Mouse (Mus musculus) intestine, embryonic 16.5 days (tissue): ENCODE measurements around the gene Tmem107. TPM values are rescaled to one million over a fixed set of nuclear protein-coding genes. Genes with fewer than 3 reads are reported as not detected.
A peak's percentile ranks its signal among the peaks of the same experiment; 100 is the strongest.

Experiments
- ATAC-seq: fragments of 200-750 bp; cut with Nextera tagmentation; 2 replicates; pipeline ENCODE4 v1.8.0; 2017; ENCODE audit warnings: moderate TSS enrichment, moderate library complexity
- H3K27ac ChIP-seq: fragments of 300-500 bp; sonication (generic); 2 replicates; pipeline ENCODE4 v1.5.1; 2014; ENCODE audit warnings: mild to moderate bottlenecking, low read length
- H3K27me3 ChIP-seq: fragments of 300-500 bp; sonication (generic); replicated peaks from 2 replicates; pipeline ENCODE4 v1.6.1; 2014; ENCODE audit warnings: low read length, control low read depth, mixed read lengths; ENCODE audit not compliant: control insufficient read depth, insufficient read depth
- H3K36me3 ChIP-seq: fragments of 300-500 bp; sonication (generic); 2 replicates; pipeline ENCODE4 v1.6.1; 2014; ENCODE audit warnings: low read length, control low read depth; ENCODE audit not compliant: control insufficient read depth, insufficient read depth
- H3K4me1 ChIP-seq: fragments of 300-500 bp; sonication (generic); 2 replicates; pipeline ENCODE4 v1.6.1; 2014; ENCODE audit warnings: low read length, control low read depth, mixed read lengths; ENCODE audit not compliant: control insufficient read depth, insufficient read depth
- H3K4me2 ChIP-seq: fragments of 300-500 bp; sonication (generic); 2 replicates; pipeline ENCODE4 v1.6.1; 2014; ENCODE audit warnings: low read depth, low read length, control low read depth
- H3K4me3 ChIP-seq: fragments of 300-500 bp; sonication (generic); 2 replicates; pipeline ENCODE4 v1.5.1; 2014; ENCODE audit warnings: mild to moderate bottlenecking, low read length
- H3K9ac ChIP-seq: fragments of 300-500 bp; sonication (generic); 2 replicates; pipeline ENCODE4 v1.6.1; 2014; ENCODE audit warnings: low read depth, low read length
- H3K9me3 ChIP-seq: fragments of 300-500 bp; sonication (generic); 2 replicates; pipeline ENCODE4 v1.6.1; 2016; ENCODE audit warnings: low read length, control low read depth; ENCODE audit not compliant: control insufficient read depth
- WGBS: fragments of 180-500 bp; shearing (Covaris S2); extraction: QIAGEN DNeasy Blood & Tissue Kit; methylation state at CpG from one replicate; pipeline ENCODE4 v1.1.7; 2014; 5-methylcytosine and 5-hydroxymethylcytosine counted together
- polyA plus RNA-seq: library from polyadenylated mRNA; unstranded; fragments of >200 nt; fragmentation: Nextera tagmentation; extraction: Ambion mirVana; gene quantifications from 2 replicates; pipeline ENCODE4 v1.2.1, GENCODE M21; 2015

The Tmem107 gene
- polyA plus RNA-seq: 38.6 and 44.8 TPM in 2 replicates

- ATAC-seq: peak; percentile 82
- Histone ChIP-seq H3K4me2 (peak within 1 kb of the TSS; percentile 76), H3K4me3 (peak within 1 kb of the TSS; percentile 56), H3K9me3 (no peaks in the 10 kb centered on the region), H3K9ac (peak within 1 kb of the TSS; percentile 77), H3K36me3 (no peaks in the 10 kb centered on the region), H3K27ac (peak within 1 kb of the TSS; percentile 83), H3K4me1 (peaks cover 42% of the 10 kb centered on the region), H3K27me3 (no peaks in the 10 kb centered on the region)
- under 1% methylated on average over 47 of the region's 47 CpGs for WGBS
These were observed at the start of gene Tmem107 for GRCm38 (mm10) chr11:69070590-69071222. Tmem107 (plus strand) TSS chr11:69070806.

DNA sequence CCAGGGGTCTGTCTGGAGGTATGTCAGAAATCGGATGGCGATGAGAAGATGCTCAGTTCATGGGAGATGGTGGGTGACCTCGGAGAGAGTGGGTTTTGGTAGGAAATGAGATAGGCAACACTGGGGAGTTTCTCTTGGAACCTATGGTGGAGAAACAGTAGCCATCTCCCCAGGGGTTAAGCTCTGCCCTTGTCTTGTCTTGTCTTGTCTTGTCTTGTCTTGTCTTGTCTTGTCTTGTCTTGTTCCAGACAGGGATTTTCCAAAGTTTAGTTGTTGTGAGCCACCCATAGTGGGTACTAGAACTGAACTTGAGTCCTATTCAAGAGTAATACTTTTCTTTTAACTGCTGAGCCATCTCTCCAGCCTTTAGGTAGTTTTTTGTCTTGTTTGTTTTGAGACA is 44.0 kb upstream of the Tmem107 start:
- H3K27ac ChIP-seq: no peak overlapping the region
- H3K9ac ChIP-seq: no peak overlapping the region
- H3K4me2 ChIP-seq: no peak overlapping the region
- no peak for ATAC-seq
- no peaks in the 10 kb centered on the region for H3K9me3 ChIP-seq
- peaks cover 26% of the 10 kb centered on the region for H3K36me3 ChIP-seq
- H3K4me3 ChIP-seq: no peak overlapping the region
- WGBS: 95% methylated on average over 3 of the region's 3 CpGs
- no peaks in the 10 kb centered on the region for H3K4me1 ChIP-seq
- H3K27me3 ChIP-seq: no peaks in the 10 kb centered on the region

DNA sequence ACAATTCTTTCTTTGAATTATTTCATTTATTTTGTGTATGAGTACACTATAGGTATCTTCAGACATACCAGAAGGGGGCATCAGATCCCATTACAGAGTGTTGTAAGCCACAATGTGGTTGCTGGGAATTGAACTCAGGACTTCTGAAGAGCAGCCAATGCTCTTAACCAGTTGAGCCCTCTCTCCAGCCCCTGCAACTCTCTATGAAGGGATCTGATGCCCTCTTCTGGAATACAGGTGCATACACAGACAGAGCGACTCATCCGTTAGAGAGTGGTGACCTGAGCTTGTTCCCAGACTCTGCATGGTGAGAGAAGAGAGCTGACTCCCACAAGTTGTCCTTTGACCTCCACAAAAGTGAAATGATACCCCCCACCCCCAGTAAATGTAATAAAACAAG is 41.8 kb upstream of the Tmem107 start:
- no peaks in the 10 kb centered on the region for H3K9me3 ChIP-seq
- WGBS: 73% methylated on average over 2 of the region's 2 CpGs
- peaks cover 15% of the 10 kb centered on the region for H3K36me3 ChIP-seq

GRCm38 (mm10) chr11:69033552-69033951 is 37.1 kb upstream of the Tmem107 start:
- H3K36me3 ChIP-seq: peaks cover 13% of the 10 kb centered on the region
- WGBS: 75% methylated on average over 9 of the region's 9 CpGs

More for the DNA sequence above, 41.8 kb upstream of the Tmem107 start:
- Histone ChIP-seq H3K4me1 (no peaks in the 10 kb centered on the region), H3K9ac (no peak overlapping the region), H3K27me3 (no peaks in the 10 kb centered on the region), H3K27ac (no peak overlapping the region), H3K4me2 (no peak overlapping the region), H3K4me3 (no peak overlapping the region)
- no peak for ATAC-seq

DNA sequence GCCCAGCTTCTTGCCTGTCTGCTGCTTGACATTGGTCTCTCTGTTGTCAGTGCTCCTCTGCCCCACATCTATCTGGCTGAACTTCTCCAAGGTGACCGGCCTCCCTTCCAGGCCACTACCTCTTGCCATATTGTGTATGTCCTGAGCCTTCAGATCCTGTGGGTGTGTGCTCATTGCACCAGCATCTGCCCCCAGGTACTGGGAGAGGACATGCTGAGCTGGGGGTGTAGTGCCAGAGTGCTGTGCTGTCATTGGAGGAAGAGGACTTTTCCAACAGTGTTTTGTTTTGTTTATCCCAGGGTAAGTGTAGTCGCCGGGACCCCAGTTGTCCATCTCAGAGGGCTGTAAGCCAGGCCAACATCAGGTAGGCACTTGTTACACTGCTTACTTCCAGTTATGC is 36.0 kb upstream of the Tmem107 start:
- H3K27me3 ChIP-seq: no peaks in the 10 kb centered on the region
- no peak overlapping the region for H3K9ac ChIP-seq
- peaks cover 13% of the 10 kb centered on the region for H3K36me3 ChIP-seq
- 92% methylated on average over 3 of the region's 3 CpGs for WGBS
- no peak overlapping the region for H3K4me3 ChIP-seq
- no peak for ATAC-seq
- no peak overlapping the region for H3K27ac ChIP-seq
- H3K4me1 ChIP-seq: peaks cover 25% of the 10 kb centered on the region
- H3K9me3 ChIP-seq: no peaks in the 10 kb centered on the region
- no peak overlapping the region for H3K4me2 ChIP-seq

More at GRCm38 (mm10) chr11:69033552-69033951, 37.1 kb upstream of the Tmem107 start:
- Histone ChIP-seq H3K9me3 (no peaks in the 10 kb centered on the region), H3K4me1 (peaks cover 15% of the 10 kb centered on the region), H3K27ac (0 out of 2 replicates have a peak overlapping the region, but pooled peaks have one; percentile 45), H3K4me2 (no peak overlapping the region), H3K27me3 (no peaks in the 10 kb centered on the region), H3K9ac (no peak overlapping the region), H3K4me3 (no peak overlapping the region)
- ATAC-seq: no peak

DNA sequence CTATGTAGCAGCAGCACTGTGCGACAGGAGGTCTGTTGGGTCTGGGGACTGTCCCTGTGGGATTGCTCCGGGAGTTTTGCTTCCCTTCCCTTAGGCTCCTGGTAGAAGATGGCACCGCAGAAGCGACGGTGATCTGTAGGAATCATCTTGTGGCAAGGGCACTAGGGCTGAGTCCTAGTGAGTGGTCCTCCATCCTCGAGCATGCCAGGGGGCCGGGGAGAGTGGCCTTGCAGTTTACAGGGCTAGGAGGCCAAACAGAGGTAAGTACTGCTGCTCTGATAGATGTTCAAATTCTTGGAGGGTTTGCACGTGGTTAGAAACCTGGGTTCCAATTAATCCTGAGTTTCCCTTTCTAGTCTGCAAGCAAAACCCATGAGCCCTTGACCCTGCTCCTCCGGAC is 35.2 kb upstream of the Tmem107 start:
- ATAC-seq: no peak
- H3K36me3 ChIP-seq: peaks cover 13% of the 10 kb centered on the region
- H3K27ac ChIP-seq: peak overlapping the region; percentile 62
- H3K9me3 ChIP-seq: no peaks in the 10 kb centered on the region
- 81% methylated on average over 9 of the region's 9 CpGs for WGBS
- no peaks in the 10 kb centered on the region for H3K27me3 ChIP-seq
- H3K9ac ChIP-seq: peak overlapping the region; percentile 36; the same call in 1 of the 2 replicates
- H3K4me2 ChIP-seq: peak overlapping the region; percentile 71; the same call in 1 of the 2 replicates
- peaks cover 25% of the 10 kb centered on the region for H3K4me1 ChIP-seq
- H3K4me3 ChIP-seq: no peak overlapping the region; the same call in 1 of the 2 replicates

DNA sequence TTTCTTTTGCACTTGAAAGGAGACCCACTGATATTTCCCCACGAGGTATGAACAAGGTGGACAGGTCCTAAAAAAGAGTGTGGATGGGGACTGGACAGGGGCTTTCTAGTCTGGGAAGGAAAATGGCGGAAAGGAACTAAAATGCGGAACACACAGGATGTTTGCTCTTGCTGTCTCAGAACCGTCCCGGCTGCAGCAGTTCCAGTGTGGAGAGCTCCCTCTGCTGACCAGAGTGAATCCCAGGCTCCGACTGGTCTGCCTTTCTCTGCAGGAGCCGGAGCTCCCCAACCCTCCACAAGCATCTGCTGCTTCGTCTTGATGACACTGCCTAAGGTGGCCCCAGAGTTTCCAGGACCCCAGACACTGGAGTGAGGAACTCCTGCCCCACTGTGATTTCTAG is 34.8 kb upstream of the Tmem107 start:
- WGBS: 5% methylated on average over 8 of the region's 8 CpGs
- Histone ChIP-seq H3K9me3 (no peaks in the 10 kb centered on the region), H3K36me3 (peaks cover 13% of the 10 kb centered on the region), H3K27me3 (no peaks in the 10 kb centered on the region), H3K9ac (peak overlapping the region; percentile 36; the same call in 1 of the 2 replicates), H3K4me3 (peak overlapping the region; percentile 79), H3K4me2 (peak overlapping the region; percentile 71), H3K27ac (peak overlapping the region; percentile 62), H3K4me1 (peaks cover 25% of the 10 kb centered on the region)
- peak; percentile 33 for ATAC-seq

GRCm38 (mm10) chr11:69036486-69037230 is 33.9 kb upstream of the Tmem107 start:
- WGBS: 8% methylated on average over 20 of the region's 20 CpGs
- Histone ChIP-seq H3K4me2 (peak overlapping the region; percentile 71), H3K9me3 (no peaks in the 10 kb centered on the region), H3K27me3 (no peaks in the 10 kb centered on the region), H3K27ac (peak overlapping the region; percentile 81), H3K9ac (peak overlapping the region; percentile 74), H3K4me3 (peak overlapping the region; percentile 79), H3K4me1 (peaks cover 25% of the 10 kb centered on the region), H3K36me3 (peaks cover 9% of the 10 kb centered on the region)
- ATAC-seq: peak; percentile 27; the same call in 1 of the 2 replicates

- Histone ChIP-seq H3K4me3 (peak overlapping the region; percentile 79), H3K36me3 (peaks cover 9% of the 10 kb centered on the region), H3K9ac (peak overlapping the region; percentile 74), H3K9me3 (no peaks in the 10 kb centered on the region), H3K4me2 (peak overlapping the region; percentile 71), H3K27ac (peak overlapping the region; percentile 81), H3K27me3 (no peaks in the 10 kb centered on the region), H3K4me1 (peaks cover 25% of the 10 kb centered on the region)
- under 1% methylated on average over 34 of the region's 34 CpGs for WGBS
- ATAC-seq: peak; percentile 52
These were observed 33.2 kb upstream of the Tmem107 start for GRCm38 (mm10) chr11:69037231-69038061.
